Mouse (Mus musculus): Measurements from ENCODE around the gene Pex11b. TPM values are rescaled to one million over a fixed set of nuclear protein-coding genes. Genes with fewer than 3 reads are reported as not detected.
A peak's percentile ranks its signal among the peaks of the same experiment; 100 is the strongest.

Pex11b gene
- polyA plus RNA-seq, 1 experiment from 2014 or later = 56.6 TPM

DNA sequence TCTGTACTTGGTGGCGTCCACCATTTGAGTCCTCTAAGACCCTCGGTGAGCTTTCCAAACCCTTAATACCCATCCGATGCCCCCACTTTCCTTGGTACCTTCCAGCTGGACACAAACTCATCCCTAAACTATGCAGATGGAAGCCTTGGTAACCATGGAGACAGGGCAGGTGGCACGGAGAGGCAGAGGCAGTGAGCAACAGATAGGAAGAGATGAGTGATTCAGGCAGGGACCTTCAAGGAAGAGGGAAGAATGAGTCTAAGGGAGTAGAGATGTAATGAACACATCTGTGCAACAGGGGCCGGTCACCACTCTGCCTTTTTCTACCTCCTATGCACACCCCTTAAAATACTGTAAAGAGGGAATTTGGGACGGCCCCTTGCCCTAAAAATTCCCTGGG is 39.5 kb upstream of the Pex11b start:
- TF ChIP-seq EP300 (IDR thresholded peaks at IDR 0.05) = no peak
- no peak for TF ChIP-seq CTCF (IDR thresholded peaks at IDR 0.05)
- Histone ChIP-seq H3K27ac (ENCODE audit: low read length) (no peak overlapping the region), H3K36me3 (ENCODE audit: insufficient read depth, low read length) (no peaks in the 10 kb centered on the region), H3K4me2 (replicated peaks; ENCODE audit: low read depth, low read length) (no peak overlapping the region), H3K9ac (replicated peaks; ENCODE audit: low read depth) (no peak overlapping the region), H3K9me3 (ENCODE audit: low read length) (no peaks in the 10 kb centered on the region), H3K27me3 (replicated peaks; ENCODE audit: insufficient read depth, low read length) (peaks cover 8% of the 10 kb centered on the region; the same call in 1 of the 2 replicates), H3K4me1 (ENCODE audit: insufficient read depth, low read depth, low read length) (peaks cover 17% of the 10 kb centered on the region), H3K4me3 (ENCODE audit: low read depth, low read length) (no peak overlapping the region)
- DNase-seq (ENCODE audit: low spot score) (no peak), ATAC-seq (no peak)
- 31% methylated on average over 6 of the region's 6 CpGs for WGBS

- H3K9ac ChIP-seq (replicated peaks; ENCODE audit: low read depth) = 0 out of 2 replicates have a peak within 1 kb of the TSS, but pooled peaks have one; percentile 9
- H3K27me3 ChIP-seq (replicated peaks; ENCODE audit: insufficient read depth, low read length) = peaks cover 8% of the 10 kb centered on the region; the same call in 1 of the 2 replicates
- WGBS = 2% methylated on average over 16 of the region's 23 CpGs
- no peaks in the 10 kb centered on the region for H3K9me3 ChIP-seq (ENCODE audit: low read length)
- peaks cover 17% of the 10 kb centered on the region for H3K4me1 ChIP-seq (ENCODE audit: insufficient read depth, low read depth, low read length)
- H3K27ac ChIP-seq (ENCODE audit: low read length) = no peak within 1 kb of the TSS
- no peaks in the 10 kb centered on the region for H3K36me3 ChIP-seq (ENCODE audit: insufficient read depth, low read length)
- peak within 1 kb of the TSS; percentile 85 for H3K4me2 ChIP-seq (replicated peaks; ENCODE audit: low read depth, low read length)
- DNase-seq (ENCODE audit: low spot score) (peak; percentile 22), ATAC-seq (no peak)
- TF ChIP-seq EP300 (IDR thresholded peaks at IDR 0.05) = no peak
- TF ChIP-seq CTCF (IDR thresholded peaks at IDR 0.05) = no peak
- peak within 1 kb of the TSS; percentile 29 for H3K4me3 ChIP-seq (ENCODE audit: low read depth, low read length)
These were observed 38.9 kb upstream of the Pex11b start, which contains the start of gene Ankrd34a for GRCm38 (mm10) chr3:96596228-96596707. Ankrd34a (plus strand) TSS chr3:96596636.

DNA sequence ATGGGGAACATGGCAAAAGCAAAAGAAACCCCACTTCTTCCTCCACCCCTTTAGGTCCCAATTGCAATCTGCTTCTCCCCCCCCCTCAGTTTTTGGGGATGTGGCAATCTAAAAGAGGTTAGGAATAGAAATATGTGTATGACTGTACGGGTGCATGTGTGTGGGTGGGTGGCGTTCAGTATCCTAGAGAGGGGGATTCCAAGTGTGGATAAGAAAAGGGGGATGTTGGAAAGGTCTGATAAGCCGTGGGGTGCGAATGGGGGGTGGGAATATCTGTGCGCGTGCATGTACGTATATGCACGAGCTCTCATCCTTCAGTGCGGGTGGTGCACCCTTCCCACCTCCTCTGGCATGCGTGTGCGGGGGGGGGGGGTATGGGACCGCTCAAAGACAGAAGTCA is 38.3 kb upstream of the Pex11b start:
- Histone ChIP-seq H3K4me2 (replicated peaks; ENCODE audit: low read depth, low read length) (peak overlapping the region; percentile 85), H3K36me3 (ENCODE audit: insufficient read depth, low read length) (no peaks in the 10 kb centered on the region), H3K27me3 (replicated peaks; ENCODE audit: insufficient read depth, low read length) (peaks cover 8% of the 10 kb centered on the region; the same call in 1 of the 2 replicates), H3K4me3 (ENCODE audit: low read depth, low read length) (peak overlapping the region; percentile 29), H3K27ac (ENCODE audit: low read length) (no peak overlapping the region), H3K4me1 (ENCODE audit: insufficient read depth, low read depth, low read length) (peaks cover 17% of the 10 kb centered on the region), H3K9ac (replicated peaks; ENCODE audit: low read depth) (no peak overlapping the region), H3K9me3 (ENCODE audit: low read length) (no peaks in the 10 kb centered on the region)
- TF ChIP-seq EP300 (IDR thresholded peaks at IDR 0.05) (no peak), CTCF (IDR thresholded peaks at IDR 0.05) (no peak)
- ATAC-seq = no peak
- WGBS = 2% methylated on average over 6 of the region's 12 CpGs
- peak; percentile 18 for DNase-seq (ENCODE audit: low spot score)

DNA sequence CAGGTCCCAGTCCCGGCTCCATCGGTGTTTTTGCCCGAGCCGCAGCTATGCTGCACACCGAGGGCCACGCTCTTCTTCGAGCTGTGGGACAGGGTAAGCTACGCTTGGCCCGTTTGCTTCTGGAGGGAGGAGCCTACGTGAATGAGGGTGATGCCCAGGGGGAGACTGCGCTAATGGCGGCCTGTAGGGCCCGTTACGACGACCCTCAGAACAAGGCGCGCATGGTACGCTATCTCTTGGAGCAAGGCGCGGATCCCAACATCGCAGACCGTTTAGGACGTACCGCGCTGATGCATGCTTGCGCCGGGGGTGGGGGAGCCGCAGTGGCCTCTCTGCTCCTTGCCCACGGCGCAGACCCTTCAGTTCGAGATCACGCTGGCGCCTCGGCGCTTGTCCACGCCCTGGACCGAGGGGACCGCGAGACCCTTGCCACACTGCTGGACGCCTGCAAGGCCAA is 37.7 kb upstream of the Pex11b start:
- peaks cover 8% of the 10 kb centered on the region; the same call in 1 of the 2 replicates for H3K27me3 ChIP-seq (replicated peaks; ENCODE audit: insufficient read depth, low read length)
- WGBS = under 1% methylated on average over 40 of the region's 40 CpGs
- no peaks in the 10 kb centered on the region for H3K36me3 ChIP-seq (ENCODE audit: insufficient read depth, low read length)
- TF ChIP-seq CTCF (IDR thresholded peaks at IDR 0.05) = no peak
- H3K9ac ChIP-seq (replicated peaks; ENCODE audit: low read depth) = peak overlapping the region; percentile 9; the same call in 1 of the 2 replicates
- peak overlapping the region; percentile 29 for H3K4me3 ChIP-seq (ENCODE audit: low read depth, low read length)
- no peak overlapping the region for H3K27ac ChIP-seq (ENCODE audit: low read length)
- H3K4me1 ChIP-seq (ENCODE audit: insufficient read depth, low read depth, low read length) = peaks cover 17% of the 10 kb centered on the region
- ATAC-seq (no peak), DNase-seq (ENCODE audit: low spot score) (peak; percentile 16)
- peak overlapping the region; percentile 85 for H3K4me2 ChIP-seq (replicated peaks; ENCODE audit: low read depth, low read length)
- no peaks in the 10 kb centered on the region for H3K9me3 ChIP-seq (ENCODE audit: low read length)

DNA sequence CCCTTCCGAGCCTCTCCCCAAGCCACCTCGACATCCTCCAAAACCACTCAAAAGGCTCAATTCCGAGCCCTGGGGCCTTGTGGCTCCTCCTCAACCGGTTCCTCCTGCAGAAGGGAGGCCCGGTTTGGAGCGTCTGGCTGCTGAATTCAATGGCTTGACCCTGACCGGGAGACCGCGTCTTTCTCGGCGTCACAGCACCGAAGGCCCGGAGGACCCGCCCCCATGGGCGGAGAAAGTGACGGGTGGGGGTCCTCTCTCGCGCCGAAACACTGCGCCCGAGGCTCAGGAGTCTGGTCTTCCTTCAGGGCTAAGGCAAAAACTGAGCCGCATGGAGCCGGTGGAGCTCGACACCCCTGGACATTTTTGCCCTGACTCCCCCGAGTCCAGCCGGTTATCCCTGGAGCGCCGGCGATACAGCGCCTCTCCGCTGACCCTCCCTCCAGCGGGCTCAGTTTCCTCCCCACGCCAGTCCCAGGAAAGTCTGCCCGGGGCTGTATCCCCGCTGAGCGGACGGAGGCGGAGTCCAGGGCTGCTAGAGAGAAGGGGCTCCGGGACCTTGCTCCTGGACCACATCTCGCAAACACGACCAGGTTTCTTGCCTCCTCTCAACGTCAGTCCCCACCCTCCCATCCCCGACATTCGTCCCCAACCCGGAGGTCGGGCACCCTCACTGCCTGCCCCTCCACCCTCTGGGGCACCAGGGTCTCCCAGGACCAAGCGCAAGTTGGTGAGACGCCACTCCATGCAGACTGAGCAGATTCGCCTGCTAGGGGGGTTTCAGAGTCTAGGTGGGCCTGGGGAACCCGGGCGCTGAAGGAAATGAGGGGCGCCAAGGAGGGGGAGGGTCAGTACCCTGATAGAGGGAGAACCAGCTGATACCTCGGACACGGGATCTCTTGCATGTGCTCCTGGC is 36.8 kb upstream of the Pex11b start:
- Histone ChIP-seq H3K4me1 (ENCODE audit: insufficient read depth, low read depth, low read length) (peaks cover 17% of the 10 kb centered on the region), H3K27ac (ENCODE audit: low read length) (no peak overlapping the region), H3K9me3 (ENCODE audit: low read length) (no peaks in the 10 kb centered on the region), H3K4me2 (replicated peaks; ENCODE audit: low read depth, low read length) (peak overlapping the region; percentile 85), H3K36me3 (ENCODE audit: insufficient read depth, low read length) (no peaks in the 10 kb centered on the region), H3K27me3 (replicated peaks; ENCODE audit: insufficient read depth, low read length) (peaks cover 8% of the 10 kb centered on the region; the same call in 1 of the 2 replicates), H3K9ac (replicated peaks; ENCODE audit: low read depth) (peak overlapping the region; percentile 9; the same call in 1 of the 2 replicates), H3K4me3 (ENCODE audit: low read depth, low read length) (peak overlapping the region; percentile 29)
- 4% methylated on average over 49 of the region's 54 CpGs for WGBS
- ATAC-seq (no peak), DNase-seq (ENCODE audit: low spot score) (peak; percentile 60)
- no peak for TF ChIP-seq EP300 (IDR thresholded peaks at IDR 0.05)
- TF ChIP-seq CTCF (IDR thresholded peaks at IDR 0.05) = no peak

GRCm38 (mm10) chr3:96599069-96599393 is 36.1 kb upstream of the Pex11b start:
- no peak overlapping the region for H3K4me3 ChIP-seq (ENCODE audit: low read depth, low read length)
- no peak for TF ChIP-seq CTCF (IDR thresholded peaks at IDR 0.05)
- TF ChIP-seq EP300 (IDR thresholded peaks at IDR 0.05) = no peak
- ATAC-seq (no peak), DNase-seq (ENCODE audit: low spot score) (no peak)
- H3K9ac ChIP-seq (replicated peaks; ENCODE audit: low read depth) = no peak overlapping the region
- H3K27me3 ChIP-seq (replicated peaks; ENCODE audit: insufficient read depth, low read length) = peaks cover 8% of the 10 kb centered on the region; the same call in 1 of the 2 replicates
- WGBS = 61% methylated on average over 8 of the region's 8 CpGs
- H3K27ac ChIP-seq (ENCODE audit: low read length) = no peak overlapping the region
- no peak overlapping the region for H3K4me2 ChIP-seq (replicated peaks; ENCODE audit: low read depth, low read length)
- peaks cover 17% of the 10 kb centered on the region for H3K4me1 ChIP-seq (ENCODE audit: insufficient read depth, low read depth, low read length)
- no peaks in the 10 kb centered on the region for H3K36me3 ChIP-seq (ENCODE audit: insufficient read depth, low read length)
- H3K9me3 ChIP-seq (ENCODE audit: low read length) = no peaks in the 10 kb centered on the region

Data from lung, postnatal 0 days (tissue).